Mouse (Mus musculus): ENCODE results near the gene Prf1.

DNA sequence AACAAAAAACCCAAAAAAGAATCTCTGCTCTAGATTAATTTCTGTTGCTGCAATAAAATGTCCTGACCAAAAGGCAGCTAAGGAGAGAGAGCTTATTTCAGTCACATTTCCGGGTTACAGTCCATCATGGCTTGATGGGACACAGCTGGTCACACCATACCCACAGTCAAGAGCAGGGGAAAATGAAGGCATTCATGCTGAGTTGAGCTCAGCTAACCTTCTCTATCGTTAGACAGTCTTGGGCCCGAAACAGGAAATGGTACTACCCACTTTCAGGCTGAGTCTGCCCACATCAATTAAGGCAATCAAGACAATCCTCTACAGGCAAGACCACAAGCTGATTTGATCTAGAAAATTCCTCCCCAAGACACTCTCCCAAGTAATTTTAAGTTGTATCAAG, 3.4 kb downstream of the Prf1 start:
- TF ChIP-seq CTCF (IDR thresholded peaks at IDR 0.05; ENCODE audit: low read depth, low read length) (no peak), POLR2A (IDR thresholded peaks at IDR 0.05; ENCODE audit: insufficient read depth, low read length) (no peak), EP300 (IDR thresholded peaks at IDR 0.05; ENCODE audit: insufficient read depth, low read depth, low read length) (no peak)
